Mouse (Mus musculus): Measurements from ENCODE around the gene Acsbg2.

Acsbg2 gene

DNA sequence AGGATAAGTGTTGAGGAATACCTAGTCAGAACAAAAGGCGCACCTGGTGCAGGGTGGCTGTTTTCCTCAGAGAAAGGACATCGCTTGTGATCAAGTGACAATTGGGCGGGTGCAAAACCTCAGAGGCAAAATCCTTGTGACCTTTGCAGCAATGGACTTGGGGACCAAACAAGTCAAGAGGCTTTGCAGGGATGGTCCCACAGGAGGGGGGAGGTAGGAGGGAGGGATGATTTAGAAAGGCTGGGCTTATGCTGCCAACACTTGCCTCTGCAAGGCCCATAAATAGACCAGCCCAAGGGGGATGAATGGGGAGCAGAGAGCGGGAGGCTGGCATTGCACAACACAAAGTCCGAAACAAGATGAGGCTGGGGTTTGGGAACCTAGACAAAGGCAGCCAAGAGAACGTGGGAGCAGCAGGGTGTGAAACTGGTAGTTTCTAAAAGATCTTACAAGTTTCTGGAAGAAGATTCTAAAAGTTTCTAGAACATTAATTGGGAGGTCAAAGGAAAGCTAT, 55.2 kb downstream of the Acsbg2 start:
- DNase-seq: no peak

DNA sequence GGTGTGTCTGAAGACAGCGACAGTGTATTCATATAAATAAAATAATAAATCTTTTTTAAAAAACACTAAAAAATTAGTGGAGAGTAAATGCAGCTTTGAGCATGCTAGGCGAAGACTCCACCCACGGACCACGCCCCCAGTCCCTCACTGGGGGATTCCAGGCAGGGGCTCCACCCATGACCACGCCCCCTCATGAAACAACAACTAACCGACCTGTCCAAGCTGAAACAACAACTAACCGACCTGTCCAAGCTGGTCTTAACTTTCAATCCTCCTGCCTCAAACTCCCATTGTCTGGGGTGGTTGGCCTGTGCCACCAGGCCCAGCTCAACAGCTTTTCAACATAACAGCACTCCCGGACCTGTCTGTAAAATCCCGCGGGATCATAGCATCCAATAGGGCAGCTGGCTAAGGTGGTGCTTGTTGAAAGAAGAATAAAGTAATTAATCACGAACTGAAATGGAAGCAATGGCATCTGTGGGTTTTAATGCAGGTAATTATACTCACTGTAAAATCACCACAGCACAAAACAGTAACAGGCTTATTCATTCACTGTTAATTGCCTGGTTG, 56.1 kb downstream of the Acsbg2 start:
- DNase-seq: peak; percentile 38

- DNase-seq: no peak
Observed at GRCm38 (mm10) chr17:56815057-56815345, 59.2 kb downstream of the Acsbg2 start.

GRCm38 (mm10) chr17:56814316-56815056, 59.8 kb downstream of the Acsbg2 start:
- DNase-seq: peak; percentile 94

GRCm38 (mm10) chr17:56810245-56810644, 64.0 kb downstream of the Acsbg2 start:
- DNase-seq: peak; percentile 78

GRCm38 (mm10) chr17:56808518-56808917, 65.7 kb downstream of the Acsbg2 start:
- peak; percentile 86 for DNase-seq

GRCm38 (mm10) chr17:56805784-56806183, 68.5 kb downstream of the Acsbg2 start:
- no peak for DNase-seq

GRCm38 (mm10) chr17:56804952-56805351, 69.3 kb downstream of the Acsbg2 start:
- no peak for DNase-seq

GRCm38 (mm10) chr17:56802065-56802464, 72.2 kb downstream of the Acsbg2 start:
- DNase-seq: no peak

- no peak for DNase-seq
Observed at GRCm38 (mm10) chr17:56799276-56799675, 75.0 kb downstream of the Acsbg2 start.

- DNase-seq: no peak
Observed at GRCm38 (mm10) chr17:56793614-56794319, 80.5 kb downstream of the Acsbg2 start.

Data from embryo, embryonic 11 days (tissue).